Mouse (Mus musculus): Measurements from ENCODE around the gene 1700017D01Rik. TPM values are rescaled to one million over a fixed set of nuclear protein-coding genes. Genes with fewer than 3 reads are reported as not detected.
"Not testable (repeated sequence)": the region's sequence is repeated elsewhere in the genome, so short reads cannot be mapped to it uniquely, and the experiment has no call there.

1700017D01Rik gene
- polyA plus RNA-seq, 1 experiment from 2014 or later = not detected

DNA sequence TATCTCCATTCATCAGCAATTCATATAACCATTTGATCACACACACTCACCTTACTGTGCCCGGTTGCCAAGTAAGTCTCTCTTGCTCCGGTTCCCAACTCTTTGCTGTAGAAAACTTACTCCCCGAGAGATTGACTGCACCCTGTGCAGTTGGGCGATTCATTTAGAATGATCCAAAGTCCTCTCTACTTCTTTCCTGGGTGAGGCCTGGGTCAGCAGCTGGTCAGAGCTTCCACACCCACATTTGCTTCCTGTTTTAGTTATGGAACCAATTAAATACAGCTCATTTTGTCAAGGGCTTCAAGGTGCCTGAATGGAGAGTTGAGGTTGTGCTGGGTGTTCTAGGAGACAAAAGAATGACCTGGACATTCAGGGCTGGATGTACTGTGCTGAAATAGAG, 49.7 kb downstream of the 1700017D01Rik start, which contains the start of gene Ms4a8a:
Ms4a8a (minus strand) TSS at position 169 of the 400 bp plus-strand sequence.
- no peak for TF ChIP-seq CTCF (IDR thresholded peaks at IDR 0.05)
- DNase-seq (ENCODE audit: low read depth, low spot score) (no peak), ATAC-seq (no peak)
- peaks cover 33% of the 10 kb centered on the region for H3K27me3 ChIP-seq
- CTCF ChIA-PET = no interaction called here
- POLR2A ChIA-PET = no interaction called here
- in situ Hi-C loops (cut with MboI; ENCODE audit: low pct_unique_long_range_greater_than_20kb) = no loop called here

GRCm38 (mm10) chr19:11070364-11070763, 60.3 kb downstream of the 1700017D01Rik start:
- no peak for TF ChIP-seq CTCF (IDR thresholded peaks at IDR 0.05)
- ChIA-PET CTCF (interaction anchor here (0.5 kb wide), 1 partner anchor 585 kb away, joined by 3 read pairs; no protein-coding TSS in a partner anchor), POLR2A (no interaction called here)
- ATAC-seq (no peak), DNase-seq (ENCODE audit: low read depth, low spot score) (no peak)
- H3K27me3 ChIP-seq = peaks cover 75% of the 10 kb centered on the region
- in situ Hi-C loops (cut with MboI; ENCODE audit: low pct_unique_long_range_greater_than_20kb) = no loop called here

DNA sequence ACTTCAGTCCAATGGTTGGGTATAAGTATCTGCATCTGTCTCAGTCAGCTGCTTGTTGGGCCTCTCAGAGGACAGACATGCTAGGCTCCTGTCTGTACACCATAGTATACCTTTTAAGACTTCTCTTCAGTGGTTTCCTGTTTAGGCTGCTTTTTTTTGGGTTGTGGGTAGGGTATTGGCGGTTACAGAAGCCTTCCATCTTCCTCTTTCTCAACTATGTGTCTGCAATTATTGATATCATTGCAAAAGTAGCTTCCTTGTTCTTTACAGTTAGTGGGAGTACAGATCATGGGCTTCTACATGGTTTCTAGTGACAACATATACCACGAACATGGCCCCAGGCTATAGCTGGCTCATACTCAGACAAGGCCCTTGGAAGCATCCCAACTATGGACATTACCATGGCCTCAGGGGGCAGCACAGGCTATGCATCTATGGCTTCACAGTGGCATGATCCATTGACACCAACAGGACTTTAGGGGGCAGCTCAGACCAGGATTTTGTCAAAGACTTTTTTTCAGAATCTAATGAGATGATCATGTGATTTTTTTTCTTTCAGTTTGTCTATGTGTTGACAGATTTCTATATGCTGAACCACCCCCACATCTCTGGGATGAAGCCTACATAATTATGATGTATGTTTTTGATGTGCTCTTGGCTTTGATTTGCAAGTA, 65.3 kb downstream of the 1700017D01Rik start:
- POLR2A ChIA-PET = no interaction called here
- CTCF ChIA-PET = no interaction called here
- ATAC-seq = no peak
- DNase-seq (ENCODE audit: low read depth, low spot score) = no peak
- TF ChIP-seq CTCF (IDR thresholded peaks at IDR 0.05) = no peak
- in situ Hi-C loops (cut with MboI; ENCODE audit: low pct_unique_long_range_greater_than_20kb) = no loop called here
- H3K27me3 ChIP-seq = peaks cover 57% of the 10 kb centered on the region

GRCm38 (mm10) chr19:11060900-11061299, 69.8 kb downstream of the 1700017D01Rik start:
- peaks cover 33% of the 10 kb centered on the region for H3K27me3 ChIP-seq
- DNase-seq (ENCODE audit: low read depth, low spot score) (no peak), ATAC-seq (no peak)
- ChIA-PET CTCF (interaction anchor here (0.7 kb wide), 1 partner anchor 40 kb away, joined by 3 read pairs; no protein-coding TSS in a partner anchor), POLR2A (no interaction called here)
- no peak for TF ChIP-seq CTCF (IDR thresholded peaks at IDR 0.05)
- in situ Hi-C loops (cut with MboI; ENCODE audit: low pct_unique_long_range_greater_than_20kb) = no loop called here

DNA sequence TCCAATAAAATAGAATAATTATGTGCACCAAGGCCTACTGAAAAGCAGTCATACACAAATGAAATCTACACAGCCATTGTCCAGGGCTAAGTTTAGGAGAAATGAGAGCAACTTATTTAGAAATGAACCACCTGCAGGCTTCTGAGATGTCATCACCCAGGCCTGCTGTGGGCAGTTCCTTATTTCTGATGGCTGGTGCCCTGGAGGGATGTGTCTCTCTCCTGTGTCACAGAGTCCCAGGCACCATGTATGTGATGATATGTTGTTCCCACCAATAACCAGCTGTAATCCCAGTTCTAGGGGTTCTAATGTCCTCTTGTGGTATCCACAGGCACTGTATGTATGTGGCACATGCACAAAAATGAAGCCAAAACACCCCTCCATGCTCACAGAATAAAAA, 70.7 kb downstream of the 1700017D01Rik start:
- no peak for TF ChIP-seq CTCF (IDR thresholded peaks at IDR 0.05)
- peaks cover 26% of the 10 kb centered on the region for H3K27me3 ChIP-seq
- ATAC-seq (no peak), DNase-seq (ENCODE audit: low read depth, low spot score) (no peak)
- ChIA-PET POLR2A (no interaction called here), CTCF (no interaction called here)
- in situ Hi-C loops (cut with MboI; ENCODE audit: low pct_unique_long_range_greater_than_20kb) = no loop called here

GRCm38 (mm10) chr19:11055700-11056099, 75.0 kb downstream of the 1700017D01Rik start:
- CTCF ChIA-PET; POLR2A ChIA-PET; in situ Hi-C loops (cut with MboI; ENCODE audit: low pct_unique_long_range_greater_than_20kb); DNase-seq (ENCODE audit: low read depth, low spot score); ATAC-seq: not testable (repeated sequence)
- H3K27me3 ChIP-seq = peaks cover 19% of the 10 kb centered on the region

DNA sequence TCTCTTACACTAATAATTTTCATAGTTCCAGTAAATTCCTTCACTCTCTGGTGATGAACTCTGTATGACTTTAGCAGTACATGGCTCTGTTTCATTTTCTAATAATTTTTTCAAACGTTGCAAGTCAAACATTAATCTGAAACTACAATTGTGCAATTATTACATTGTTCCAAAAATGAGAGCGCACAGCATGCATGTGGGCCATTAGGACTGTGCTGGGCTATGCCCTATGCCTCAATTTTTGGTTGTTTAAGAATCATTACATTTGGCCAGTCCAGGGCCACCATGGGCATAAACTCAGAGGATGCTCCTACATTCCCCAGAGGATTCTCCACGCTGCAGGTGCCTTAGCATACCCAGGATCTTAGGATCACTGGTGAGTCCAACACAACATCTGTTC, 77.4 kb downstream of the 1700017D01Rik start:
- ATAC-seq = peak; percentile 21
- H3K27me3 ChIP-seq = peaks cover 16% of the 10 kb centered on the region
- CTCF ChIA-PET = no interaction called here
- in situ Hi-C loops (cut with MboI; ENCODE audit: low pct_unique_long_range_greater_than_20kb) = no loop called here
- POLR2A ChIA-PET = no interaction called here
- no peak for TF ChIP-seq CTCF (IDR thresholded peaks at IDR 0.05)
- no peak for DNase-seq (ENCODE audit: low read depth, low spot score)

DNA sequence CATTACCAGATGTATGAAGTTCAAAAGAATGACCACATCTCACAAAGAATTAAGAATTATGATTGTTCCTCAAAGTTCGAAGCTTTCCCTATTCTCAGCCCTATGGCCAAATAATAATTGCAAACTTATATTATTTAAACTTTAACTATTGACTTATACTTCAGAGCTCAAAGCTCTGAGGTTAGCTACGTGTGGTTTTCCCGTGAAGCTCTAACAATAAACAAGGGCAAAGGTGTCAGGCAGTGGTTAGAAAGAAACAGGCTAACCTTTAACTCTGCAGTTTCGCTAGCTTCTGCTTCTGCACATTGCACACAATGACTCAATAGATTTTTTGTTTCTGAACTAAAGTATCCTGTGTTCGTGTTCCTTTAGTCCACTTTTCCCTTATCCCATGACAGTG, 77.8 kb downstream of the 1700017D01Rik start:
- ChIA-PET POLR2A (no interaction called here), CTCF (no interaction called here)
- no peak for TF ChIP-seq CTCF (IDR thresholded peaks at IDR 0.05)
- ATAC-seq (peak; percentile 62), DNase-seq (ENCODE audit: low read depth, low spot score) (no peak)
- in situ Hi-C loops (cut with MboI; ENCODE audit: low pct_unique_long_range_greater_than_20kb) = no loop called here
- peaks cover 16% of the 10 kb centered on the region for H3K27me3 ChIP-seq

- H3K27me3 ChIP-seq = peaks cover 20% of the 10 kb centered on the region
- DNase-seq (ENCODE audit: low read depth, low spot score) (no peak), ATAC-seq (no peak)
- in situ Hi-C loops (cut with MboI; ENCODE audit: low pct_unique_long_range_greater_than_20kb) = no loop called here
- TF ChIP-seq CTCF (IDR thresholded peaks at IDR 0.05) = no peak
- ChIA-PET POLR2A (no interaction called here), CTCF (interaction anchor here (1.0 to 1.3 kb wide), 2 partner anchors 17 to 234 kb away, joined by 3 to 6 read pairs; no protein-coding TSS in a partner anchor)
These were observed 80.4 kb downstream of the 1700017D01Rik start for GRCm38 (mm10) chr19:11050286-11050685.

- ATAC-seq (no peak), DNase-seq (ENCODE audit: low read depth, low spot score) (no peak)
- peaks cover 20% of the 10 kb centered on the region for H3K27me3 ChIP-seq
- ChIA-PET POLR2A (no interaction called here), CTCF (interaction anchor here (1.0 kb wide), 1 partner anchor 235 kb away, joined by 3 read pairs; no protein-coding TSS in a partner anchor)
- no peak for TF ChIP-seq CTCF (IDR thresholded peaks at IDR 0.05)
- in situ Hi-C loops (cut with MboI; ENCODE audit: low pct_unique_long_range_greater_than_20kb) = no loop called here
These were observed 81.2 kb downstream of the 1700017D01Rik start for GRCm38 (mm10) chr19:11049426-11049825.

DNA sequence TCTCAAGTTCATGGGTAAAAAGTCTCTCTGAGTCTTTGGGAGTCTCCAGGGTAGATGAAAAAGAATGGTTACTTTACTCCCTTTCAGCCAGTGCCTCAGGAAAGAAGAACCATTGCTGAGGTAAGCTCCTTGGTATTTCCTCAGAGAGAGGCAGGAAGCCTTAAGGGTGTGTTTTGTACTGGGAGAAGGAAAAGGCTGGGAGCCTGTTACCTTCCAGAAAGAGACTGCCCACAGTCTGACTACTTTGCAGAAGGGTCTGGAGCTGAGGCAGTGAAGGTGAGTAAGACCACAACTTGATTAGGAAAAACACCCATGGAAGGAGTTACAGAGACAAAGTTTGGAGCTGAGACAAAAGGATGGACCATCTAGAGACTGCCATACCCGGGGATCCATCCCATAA, 82.2 kb downstream of the 1700017D01Rik start:
- DNase-seq (ENCODE audit: low read depth, low spot score) (no peak), ATAC-seq (no peak)
- POLR2A ChIA-PET = no interaction called here
- in situ Hi-C loops (cut with MboI; ENCODE audit: low pct_unique_long_range_greater_than_20kb) = no loop called here
- TF ChIP-seq CTCF (IDR thresholded peaks at IDR 0.05) = no peak
- CTCF ChIA-PET = no interaction called here
- H3K27me3 ChIP-seq = peaks cover 16% of the 10 kb centered on the region

- no peak for TF ChIP-seq CTCF (IDR thresholded peaks at IDR 0.05)
- in situ Hi-C loops (cut with MboI; ENCODE audit: low pct_unique_long_range_greater_than_20kb) = no loop called here
- H3K27me3 ChIP-seq = peaks cover 16% of the 10 kb centered on the region
- DNase-seq (ENCODE audit: low read depth, low spot score) (no peak), ATAC-seq (no peak)
- CTCF ChIA-PET = no interaction called here
- POLR2A ChIA-PET = no interaction called here
These were observed 82.7 kb downstream of the 1700017D01Rik start for GRCm38 (mm10) chr19:11048009-11048408.

Other genes starting within 250 kb of the 1700017D01Rik start
- gene Tmem109, start 248.9 kb downstream of the 1700017D01Rik start, polyA plus RNA-seq (2021) = 81.0 TPM
- 251 TPM for gene Prpf19, start 235.6 kb downstream of the 1700017D01Rik start, polyA plus RNA-seq (2021)
- gene Zp1, start 210.2 kb downstream of the 1700017D01Rik start, polyA plus RNA-seq (2021) = 0.17 TPM
- 0.21 TPM for gene Ptgdr2, start 193.7 kb downstream of the 1700017D01Rik start, polyA plus RNA-seq (2021)
- 21.1 TPM for gene Ccdc86, start 181.6 kb downstream of the 1700017D01Rik start, polyA plus RNA-seq (2021)
- not detected for gene Ms4a10, start 156.2 kb downstream of the 1700017D01Rik start, polyA plus RNA-seq (2021)
- gene Ms4a15, start 137.6 kb downstream of the 1700017D01Rik start, polyA plus RNA-seq (2021) = not detected
- gene Ms4a18, start 112.8 kb downstream of the 1700017D01Rik start, polyA plus RNA-seq (2021) = not detected
- gene Ms4a8a, start 49.8 kb downstream of the 1700017D01Rik start, polyA plus RNA-seq (2021) = not detected
- not detected for gene 1700025F22Rik, start 34.4 kb upstream of the 1700017D01Rik start, polyA plus RNA-seq (2021)
- gene Ms4a13, start 65.9 kb upstream of the 1700017D01Rik start, polyA plus RNA-seq (2021) = not detected
- gene Ms4a12, start 101.6 kb upstream of the 1700017D01Rik start, polyA plus RNA-seq (2021) = not detected
- not detected for gene Ms4a1, start 135.4 kb upstream of the 1700017D01Rik start, polyA plus RNA-seq (2021)
- not detected for gene Ms4a5, start 153.0 kb upstream of the 1700017D01Rik start, polyA plus RNA-seq (2021)
- 0.06 TPM for gene Ms4a14, start 183.6 kb upstream of the 1700017D01Rik start, polyA plus RNA-seq (2021)
- gene Ms4a7, start 205.3 kb upstream of the 1700017D01Rik start, polyA plus RNA-seq (2021) = 0.09 TPM
- not detected for gene Ms4a4a, start 244.6 kb upstream of the 1700017D01Rik start, polyA plus RNA-seq (2021)